Mouse (Mus musculus): ENCODE measurements around the gene Ccdc158.

Gene Ccdc158

GRCm38 (mm10) chr5:92674859-92675573 lies at the start of gene Ccdc158:
TSS of gene Ccdc158 (minus strand) at chr5:92675271.
- peak in 1 of 2 experiments; percentile 26 for DNase-seq (ENCODE audit: low spot score in 2 of 2)

DNA sequence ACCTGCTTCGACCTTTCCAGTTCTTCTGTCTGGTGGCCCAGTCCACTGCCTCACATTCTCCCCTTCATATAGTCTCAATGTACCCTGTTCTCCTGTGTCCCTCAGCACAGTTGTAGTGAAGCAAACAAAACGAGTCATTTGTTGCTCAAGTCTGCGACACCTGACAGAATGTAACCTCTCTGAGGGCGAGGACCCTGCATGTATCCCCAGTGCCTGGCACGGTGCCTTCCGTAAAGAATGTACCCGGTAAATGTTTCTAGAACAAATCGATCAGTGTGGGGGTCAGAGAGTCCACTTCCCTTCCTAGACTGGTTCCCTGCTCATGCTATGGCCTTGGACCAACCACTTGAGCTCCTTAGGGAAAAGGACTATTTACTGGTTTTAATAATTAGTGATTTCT lies 46.5 kb upstream of the Ccdc158 start:
- DNase-seq (ENCODE audit: low spot score in 2 of 2) = no peak

- no peak for DNase-seq (ENCODE audit: low spot score in 2 of 2)
Measured at GRCm38 (mm10) chr5:92718856-92719255, 43.8 kb upstream of the Ccdc158 start.

DNA sequence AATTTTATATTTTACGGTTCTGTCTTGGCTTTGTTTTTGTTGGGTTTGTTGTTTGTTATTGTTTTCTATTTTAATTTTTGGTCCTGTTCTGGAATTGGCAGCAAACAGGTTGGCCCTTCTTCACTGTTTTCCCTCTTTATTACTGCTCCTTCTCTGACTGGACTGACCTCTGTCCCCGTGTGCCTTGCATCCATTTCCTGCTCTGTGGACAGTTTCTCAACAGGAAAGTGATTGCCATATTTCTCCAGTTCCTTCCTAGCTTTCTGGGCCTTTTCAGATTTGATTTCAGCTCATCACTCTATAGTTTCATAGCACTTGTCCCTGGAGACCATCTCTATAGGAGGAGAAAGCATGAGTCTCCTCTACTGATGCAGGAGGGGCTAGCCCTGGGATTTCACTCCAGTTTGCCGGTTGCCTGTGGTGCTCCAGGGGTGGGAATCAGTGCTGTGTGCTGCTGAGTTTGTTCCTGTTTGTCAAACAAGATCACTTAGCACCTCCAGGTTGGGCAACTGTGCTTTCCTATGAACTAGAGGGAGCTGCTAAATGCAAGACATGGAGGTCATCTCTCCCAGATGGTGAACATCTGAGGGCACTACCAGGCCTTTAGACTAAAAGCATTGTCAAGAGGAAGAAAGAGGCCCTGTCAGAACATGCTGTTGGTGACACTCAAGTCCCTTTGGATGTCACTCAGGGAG lies 42.7 kb upstream of the Ccdc158 start:
- DNase-seq (ENCODE audit: low spot score in 2 of 2) = no peak

DNA sequence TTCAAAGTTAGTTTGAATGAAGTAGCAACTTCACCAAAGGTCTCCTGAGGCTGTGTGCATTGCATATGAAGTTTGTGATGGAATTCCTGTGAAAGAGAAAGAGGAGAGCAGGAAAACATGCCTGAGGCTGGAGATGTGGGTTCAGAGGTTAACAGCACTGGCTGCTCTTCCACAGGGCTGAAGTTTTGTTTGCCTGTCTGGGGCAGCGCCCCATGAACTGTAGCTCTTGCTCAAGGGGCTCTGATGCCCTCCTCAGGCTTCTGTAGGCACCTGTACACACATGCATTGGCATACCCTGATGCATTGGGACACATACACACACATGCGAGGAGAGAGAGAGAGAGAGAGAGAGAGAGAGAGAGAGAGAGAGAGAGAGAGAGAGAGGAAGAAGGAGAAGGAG lies 40.8 kb upstream of the Ccdc158 start:
- no peak for DNase-seq (ENCODE audit: low spot score in 2 of 2)

- no peak for DNase-seq (ENCODE audit: low spot score in 2 of 2)
Measured at GRCm38 (mm10) chr5:92715319-92715718, 40.2 kb upstream of the Ccdc158 start.

GRCm38 (mm10) chr5:92714886-92715285 lies 39.8 kb upstream of the Ccdc158 start:
- DNase-seq (ENCODE audit: low spot score in 2 of 2) = no peak

DNA sequence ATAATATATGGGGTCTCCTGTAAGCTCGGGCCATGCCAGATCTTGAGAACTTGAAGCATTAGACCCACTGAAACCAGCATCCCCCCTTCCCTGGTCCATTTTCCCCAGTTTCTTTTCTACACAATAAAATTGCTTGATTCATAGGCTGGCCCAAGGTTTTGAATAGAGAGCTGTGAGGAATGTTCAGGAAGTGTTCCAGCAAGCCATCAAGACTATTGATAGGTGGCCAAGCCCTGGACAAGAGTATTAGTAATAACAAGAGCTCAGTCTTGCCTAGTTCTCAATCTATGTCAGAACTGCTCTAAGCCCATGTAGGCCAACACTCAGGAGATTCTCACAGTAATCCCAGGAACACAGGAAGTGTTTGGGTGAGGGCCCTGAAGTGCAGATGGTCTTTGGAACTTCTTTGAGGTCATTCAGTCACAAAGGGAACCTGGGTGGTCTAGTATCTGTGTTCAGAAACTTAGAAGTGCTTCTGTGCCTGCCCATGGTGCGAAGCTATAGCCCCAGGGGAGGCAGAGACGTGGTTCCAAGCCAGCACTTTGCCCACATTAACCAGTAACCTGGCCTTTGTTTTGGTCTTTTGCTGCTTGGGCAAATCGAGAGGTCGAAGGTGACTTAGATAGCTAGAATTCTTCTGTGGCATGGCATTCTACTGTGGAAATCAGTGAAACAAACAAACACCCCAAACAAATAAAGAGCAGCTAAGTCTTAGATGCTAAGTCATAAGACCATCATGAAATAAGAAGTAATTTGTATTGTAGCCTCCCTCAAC lies 37.7 kb upstream of the Ccdc158 start:
- DNase-seq (ENCODE audit: low spot score in 2 of 2) = no peak

- no peak for DNase-seq (ENCODE audit: low spot score in 2 of 2)
Measured at GRCm38 (mm10) chr5:92711666-92712290, 36.7 kb upstream of the Ccdc158 start.

GRCm38 (mm10) chr5:92710779-92711178 lies 35.7 kb upstream of the Ccdc158 start:
- DNase-seq (ENCODE audit: low spot score in 2 of 2) = no peak

DNA sequence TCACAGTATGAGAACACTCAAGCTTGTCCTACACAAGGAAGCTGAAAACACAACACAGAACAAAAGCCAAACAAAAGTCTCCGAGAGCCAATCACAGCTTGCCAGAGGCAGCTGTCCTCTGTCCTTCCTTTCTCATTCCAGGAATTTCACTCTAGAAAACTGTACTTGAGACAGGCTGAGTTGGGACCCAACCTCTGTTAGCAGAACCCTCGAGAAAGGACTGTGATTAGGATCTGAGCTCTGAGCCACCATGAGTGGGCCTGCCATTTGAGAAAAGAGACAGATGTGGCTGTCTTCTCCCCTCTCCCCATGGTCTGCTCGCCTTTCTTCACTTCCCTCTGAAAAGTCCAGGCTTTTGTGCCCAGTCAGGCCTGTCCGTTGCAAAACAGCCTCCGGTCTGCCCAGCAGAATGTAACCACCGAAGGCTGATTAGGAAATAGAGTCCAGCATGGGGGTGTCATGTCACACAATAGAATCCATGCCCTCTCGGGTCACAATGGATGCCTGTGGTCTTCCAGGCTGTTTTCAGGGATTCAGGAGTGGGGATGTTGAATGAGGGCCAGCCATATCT lies 32.9 kb upstream of the Ccdc158 start:
- no peak for DNase-seq (ENCODE audit: low spot score in 2 of 2)

GRCm38 (mm10) chr5:92703671-92704070 lies 28.6 kb upstream of the Ccdc158 start:
- no peak for DNase-seq (ENCODE audit: low spot score in 2 of 2)

DNA sequence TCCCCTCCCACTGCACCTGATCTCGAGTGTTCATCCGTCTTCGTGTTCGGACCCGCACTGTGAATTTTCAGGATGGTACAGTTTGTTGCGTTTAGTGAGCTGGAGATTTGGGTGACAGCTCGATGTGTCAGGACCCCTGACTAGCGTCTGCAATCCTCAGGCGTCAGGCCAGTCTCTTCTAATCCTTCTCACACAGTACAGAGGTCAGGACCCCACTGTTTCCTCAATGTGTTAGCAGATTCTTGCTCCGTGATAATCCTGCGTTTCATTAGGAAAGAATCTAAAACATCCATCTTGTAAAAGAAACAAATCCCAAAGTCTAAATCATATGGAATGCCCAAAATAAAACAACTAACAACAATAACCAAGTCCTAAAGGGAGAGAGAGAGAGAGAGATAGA lies 26.7 kb upstream of the Ccdc158 start:
- DNase-seq (ENCODE audit: low spot score in 2 of 2) = no peak

DNA sequence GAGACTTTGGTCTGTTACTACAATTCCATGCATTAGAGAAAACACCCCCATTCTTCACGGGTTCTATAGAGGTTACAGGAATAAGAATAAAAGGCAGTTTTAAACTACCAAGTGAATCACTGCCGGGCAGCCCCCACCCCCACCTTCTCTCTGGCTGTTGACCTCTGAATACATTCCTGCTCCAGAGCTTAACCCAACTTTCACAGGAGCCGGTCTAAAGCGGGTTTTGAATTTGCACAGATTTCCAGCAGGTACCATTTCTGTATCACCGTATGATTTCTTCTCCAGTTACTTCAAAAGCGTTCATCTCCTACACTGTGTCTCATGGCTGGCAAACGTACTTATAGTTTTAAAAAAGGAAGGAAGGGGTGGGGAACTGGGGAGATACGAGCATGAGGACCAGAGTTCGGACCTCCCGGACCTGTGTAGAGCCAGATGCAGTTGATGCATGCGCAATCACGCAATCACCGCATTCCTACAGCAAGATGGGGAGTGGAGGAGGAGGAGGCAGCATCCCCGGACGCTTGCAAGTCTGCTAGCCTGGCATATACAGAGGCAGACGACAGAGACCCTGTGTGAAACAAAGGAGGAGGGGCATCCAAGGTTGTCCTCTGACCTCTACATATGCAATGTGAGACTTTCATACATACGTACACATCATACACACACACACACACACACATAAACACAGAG lies 23.9 kb upstream of the Ccdc158 start:
- DNase-seq (ENCODE audit: low spot score in 2 of 2) = no peak

DNA sequence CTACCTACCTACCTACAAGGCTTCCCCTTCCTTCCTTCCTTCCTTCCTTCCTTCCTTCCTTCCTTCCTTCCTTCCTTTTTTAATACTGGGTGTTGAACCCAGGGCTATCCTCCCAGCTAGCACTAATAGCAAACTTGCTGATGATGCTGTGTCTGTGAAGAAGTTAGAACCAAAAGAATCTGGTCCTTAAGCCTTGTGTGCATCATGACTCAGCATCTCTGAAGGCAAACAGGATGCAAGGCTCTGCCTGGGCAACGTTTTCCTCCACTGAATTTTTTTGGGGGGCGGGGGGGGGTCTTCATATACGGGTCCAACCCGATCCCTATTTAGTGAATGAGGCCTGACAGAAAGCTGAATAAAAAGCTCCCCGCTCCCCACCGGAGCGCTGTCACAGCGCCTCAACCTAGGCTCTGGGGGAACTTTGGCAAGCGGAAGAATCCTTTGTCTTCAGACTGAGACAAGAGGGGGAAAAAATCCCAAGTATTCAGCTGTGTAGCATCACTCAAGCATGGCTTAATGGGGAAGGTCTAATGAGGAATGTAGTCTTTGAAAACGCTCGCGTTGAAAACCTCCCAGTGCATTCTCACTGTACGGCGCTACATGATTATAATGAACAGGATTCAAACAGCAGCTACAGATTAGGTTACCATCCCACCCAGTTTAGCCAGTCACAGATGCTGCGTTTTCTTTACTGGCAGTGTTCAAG lies 23.2 kb upstream of the Ccdc158 start:
- no peak for DNase-seq (ENCODE audit: low spot score in 2 of 2)

DNA sequence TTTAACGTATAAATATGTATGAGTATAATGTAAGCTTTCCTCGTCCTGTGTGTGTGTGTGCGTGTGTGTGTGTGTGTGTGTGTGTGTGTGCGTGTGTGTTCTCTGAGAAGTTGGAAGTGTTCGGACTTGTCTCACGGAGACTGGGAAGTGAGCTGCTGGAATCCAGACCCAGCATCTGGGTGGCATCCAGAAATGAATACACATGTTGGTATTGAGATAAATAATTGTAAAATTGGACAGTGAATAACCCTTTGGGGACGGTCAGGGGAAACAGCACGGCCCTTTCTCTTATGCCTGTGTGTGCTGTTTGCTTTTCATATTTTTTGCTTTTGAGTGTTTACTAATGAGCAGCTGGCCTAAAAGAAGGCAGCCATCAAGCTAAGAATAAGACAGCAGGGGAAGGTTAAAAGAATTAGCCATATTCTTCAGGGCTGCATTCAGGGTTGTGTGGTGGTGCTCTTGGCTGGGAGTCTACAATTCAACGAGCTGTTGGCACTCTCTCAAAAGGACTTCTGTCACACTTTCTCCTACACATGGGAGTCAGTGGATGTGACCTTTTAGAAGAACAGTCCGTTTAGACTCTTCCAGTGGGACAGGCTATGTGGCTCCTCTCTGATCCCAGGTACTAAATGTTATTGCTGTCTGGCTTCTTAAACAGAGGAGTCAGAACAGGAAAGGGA lies 19.4 kb upstream of the Ccdc158 start:
- DNase-seq (ENCODE audit: low spot score in 2 of 2) = no peak

- DNase-seq (ENCODE audit: low spot score in 2 of 2) = no peak
Measured at GRCm38 (mm10) chr5:92693744-92694143, 18.7 kb upstream of the Ccdc158 start.

DNA sequence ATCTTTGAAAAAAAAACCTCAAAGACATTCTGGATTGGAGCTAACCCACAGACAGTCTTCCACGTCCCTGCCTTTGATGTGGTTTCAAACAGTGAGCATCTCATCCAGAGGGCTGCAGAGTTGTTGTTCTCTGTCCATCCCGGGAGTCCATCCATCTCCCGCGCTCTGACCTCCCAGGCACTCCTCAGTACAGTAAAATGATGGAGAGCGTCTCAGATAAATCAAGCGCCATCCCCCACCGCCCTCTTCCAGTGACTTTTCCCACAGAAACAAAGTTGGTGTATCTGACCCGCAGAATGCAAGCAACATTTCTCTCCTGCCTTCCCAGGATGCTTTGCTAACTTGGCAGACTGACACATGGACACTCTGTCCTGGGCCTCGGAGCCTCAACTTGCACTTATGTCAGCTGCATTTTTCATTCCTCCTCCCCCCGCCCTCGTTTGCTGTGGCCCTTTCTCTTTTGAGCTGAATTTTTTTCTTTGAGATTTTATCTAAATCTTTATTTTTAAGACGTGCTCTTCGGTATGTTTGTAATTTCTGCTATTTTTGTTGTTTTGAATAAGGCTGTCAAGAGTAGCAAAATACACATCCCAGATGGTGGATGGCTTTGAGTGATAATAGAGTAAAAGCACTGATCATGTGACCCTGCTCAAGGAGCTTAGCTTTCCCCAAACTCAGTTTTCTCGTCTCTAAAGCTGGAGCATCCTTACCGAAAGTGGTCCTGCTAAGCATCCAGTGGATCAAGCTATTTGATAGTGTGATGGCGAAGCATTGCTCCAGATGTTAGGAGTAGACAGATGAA lies 17.3 kb upstream of the Ccdc158 start:
- no peak for DNase-seq (ENCODE audit: low spot score in 2 of 2)

DNA sequence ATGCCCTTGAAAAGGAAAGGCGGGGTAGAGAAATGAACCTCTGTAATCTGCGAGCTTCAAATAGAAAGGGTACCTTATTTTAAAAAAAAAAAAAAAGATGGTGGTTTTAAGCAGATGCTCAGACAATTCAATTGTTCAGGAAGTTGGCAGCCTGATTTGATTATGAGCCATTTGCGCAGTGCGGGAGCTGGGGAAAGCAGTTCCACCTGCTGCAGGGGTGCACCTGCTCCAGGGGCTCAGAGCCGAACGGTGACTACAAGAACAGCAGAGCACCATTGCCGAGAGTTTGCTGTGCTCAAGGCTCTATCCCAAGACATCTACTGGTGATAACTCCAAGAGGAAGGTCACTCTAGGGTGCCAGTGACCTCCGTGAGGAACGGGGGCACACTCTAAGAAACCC lies 13.5 kb upstream of the Ccdc158 start:
- no peak for DNase-seq (ENCODE audit: low spot score in 2 of 2)
